Mouse (Mus musculus) splenic B cell, adult 2 months (primary cell): ENCODE data around the gene Osbpl5.
A peak's percentile ranks its signal among the peaks of the same experiment; 100 is the strongest.
"Not testable (repeated sequence)": the region's sequence is repeated elsewhere in the genome, so short reads cannot be mapped to it uniquely, and the experiment has no call there.

Experiments
- DNase-seq: peaks from one replicate; pipeline ENCODE4 v3.0.0-alpha.2; 2011; ENCODE audit warnings: low read depth, low spot score
- H3K27me3 ChIP-seq: 2 replicates; pipeline ENCODE4 v1.6.1; 2012; ENCODE audit warnings: mild to moderate bottlenecking, low read length, moderate library complexity, mixed read lengths; ENCODE audit not compliant: control insufficient read depth, poor library complexity, insufficient read depth, severe bottlenecking
- H3K36me3 ChIP-seq: 2 replicates; pipeline ENCODE4 v1.6.1; 2012; ENCODE audit warnings: mild to moderate bottlenecking, low read length, moderate library complexity, mixed read lengths; ENCODE audit not compliant: control insufficient read depth, poor library complexity, insufficient read depth, severe bottlenecking

The Osbpl5 gene

GRCm38 (mm10) chr7:143696140-143696539 lies 60.6 kb downstream of the Osbpl5 start:
- DNase-seq = peak; percentile 81
- H3K36me3 ChIP-seq = peaks cover 9% of the 10 kb centered on the region
- no peaks in the 10 kb centered on the region for H3K27me3 ChIP-seq

- peaks cover 10% of the 10 kb centered on the region for H3K36me3 ChIP-seq
- no peak for DNase-seq
- no peaks in the 10 kb centered on the region for H3K27me3 ChIP-seq
These were observed 62.2 kb downstream of the Osbpl5 start for GRCm38 (mm10) chr7:143694550-143694949.

- H3K36me3 ChIP-seq = peaks cover 9% of the 10 kb centered on the region
- H3K27me3 ChIP-seq = no peaks in the 10 kb centered on the region
- DNase-seq = no peak
These were observed 63.9 kb downstream of the Osbpl5 start for GRCm38 (mm10) chr7:143692746-143693510.

- Histone ChIP-seq H3K36me3 (peaks cover 9% of the 10 kb centered on the region), H3K27me3 (no peaks in the 10 kb centered on the region)
- no peak for DNase-seq
These were observed 64.9 kb downstream of the Osbpl5 start for GRCm38 (mm10) chr7:143691909-143692308.

- DNase-seq = no peak
- Histone ChIP-seq H3K27me3 (no peaks in the 10 kb centered on the region), H3K36me3 (peaks cover 7% of the 10 kb centered on the region)
These were observed 65.6 kb downstream of the Osbpl5 start for GRCm38 (mm10) chr7:143691181-143691580.

GRCm38 (mm10) chr7:143689946-143690345 lies 66.8 kb downstream of the Osbpl5 start:
- no peak for DNase-seq
- Histone ChIP-seq H3K27me3 (no peaks in the 10 kb centered on the region), H3K36me3 (peaks cover 7% of the 10 kb centered on the region)

- Histone ChIP-seq H3K36me3 (peaks cover 7% of the 10 kb centered on the region), H3K27me3 (no peaks in the 10 kb centered on the region)
- no peak for DNase-seq
These were observed 67.3 kb downstream of the Osbpl5 start for GRCm38 (mm10) chr7:143689481-143689880.

GRCm38 (mm10) chr7:143686676-143687075 lies 70.1 kb downstream of the Osbpl5 start:
- H3K27me3 ChIP-seq, DNase-seq, H3K36me3 ChIP-seq: not testable (repeated sequence)

GRCm38 (mm10) chr7:143686191-143686590 lies 70.6 kb downstream of the Osbpl5 start:
- peak; percentile 24 for DNase-seq
- H3K27me3 ChIP-seq, H3K36me3 ChIP-seq: not testable (repeated sequence)

- Histone ChIP-seq H3K36me3 (peaks cover 2% of the 10 kb centered on the region; the same call in 1 of the 2 replicates), H3K27me3 (no peaks in the 10 kb centered on the region)
- DNase-seq = peak; percentile 88
These were observed 71.3 kb downstream of the Osbpl5 start, which contains the start of gene Tnfrsf23 for GRCm38 (mm10) chr7:143685359-143686067. TSS of gene Tnfrsf23 (minus strand) at chr7:143685872.

- not testable (repeated sequence) for H3K36me3 ChIP-seq, H3K27me3 ChIP-seq, DNase-seq
These were observed 72.2 kb downstream of the Osbpl5 start for GRCm38 (mm10) chr7:143684569-143684968.

GRCm38 (mm10) chr7:143681566-143681965 lies 75.2 kb downstream of the Osbpl5 start:
- H3K27me3 ChIP-seq = no peaks in the 10 kb centered on the region
- no peaks in the 10 kb centered on the region for H3K36me3 ChIP-seq
- no peak for DNase-seq

- not testable (repeated sequence) for DNase-seq, H3K36me3 ChIP-seq
These were observed 75.9 kb downstream of the Osbpl5 start for GRCm38 (mm10) chr7:143680836-143681235.

GRCm38 (mm10) chr7:143679650-143680049 lies 77.1 kb downstream of the Osbpl5 start:
- H3K36me3 ChIP-seq, H3K27me3 ChIP-seq, DNase-seq: not testable (repeated sequence)

More at GRCm38 (mm10) chr7:143680836-143681235, 75.9 kb downstream of the Osbpl5 start:
- not testable (repeated sequence) for H3K27me3 ChIP-seq
